Mouse (Mus musculus) spleen, postnatal 10 days (tissue): ENCODE data around the gene Atpif1.
"Not testable (repeated sequence)": the region's sequence is repeated elsewhere in the genome, so short reads cannot be mapped to it uniquely, and the experiment has no call there.

ENCODE experiments used
- DNase-seq, 2 experiments: peaks; one replicate each; pipeline ENCODE4 v3.0.0; 2021 to 2022; ENCODE audit warnings: low spot score in 2 of 2

The Atpif1 gene

GRCm38 (mm10) chr4:132491748-132492147, 41.7 kb downstream of the Atpif1 start:
- DNase-seq, result no peak

GRCm38 (mm10) chr4:132491057-132491456, 42.4 kb downstream of the Atpif1 start:
- no peak for DNase-seq

GRCm38 (mm10) chr4:132490273-132491010, 43.0 kb downstream of the Atpif1 start:
- no peak for DNase-seq

GRCm38 (mm10) chr4:132488976-132489375, 44.5 kb downstream of the Atpif1 start:
- no peak for DNase-seq

DNA sequence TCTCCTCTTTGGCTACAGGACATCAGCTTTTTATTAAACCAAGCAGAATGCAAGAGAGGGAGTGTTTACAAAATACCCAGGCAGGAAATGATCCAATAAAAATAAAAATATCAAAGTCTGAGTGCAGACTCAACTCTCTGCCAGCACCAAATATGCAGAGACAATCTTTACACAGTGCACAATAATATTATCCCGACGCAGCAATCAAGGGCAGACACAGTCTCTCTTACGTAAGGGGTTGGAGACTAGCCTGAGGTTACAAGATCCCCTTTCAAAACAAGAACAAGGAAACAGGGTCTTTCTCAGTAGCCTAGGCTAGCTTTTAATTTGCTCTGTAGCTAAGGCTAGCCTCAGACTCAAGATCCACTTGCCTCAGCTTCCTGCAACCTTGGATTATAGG, 44.9 kb downstream of the Atpif1 start:
- no peak for DNase-seq

DNA sequence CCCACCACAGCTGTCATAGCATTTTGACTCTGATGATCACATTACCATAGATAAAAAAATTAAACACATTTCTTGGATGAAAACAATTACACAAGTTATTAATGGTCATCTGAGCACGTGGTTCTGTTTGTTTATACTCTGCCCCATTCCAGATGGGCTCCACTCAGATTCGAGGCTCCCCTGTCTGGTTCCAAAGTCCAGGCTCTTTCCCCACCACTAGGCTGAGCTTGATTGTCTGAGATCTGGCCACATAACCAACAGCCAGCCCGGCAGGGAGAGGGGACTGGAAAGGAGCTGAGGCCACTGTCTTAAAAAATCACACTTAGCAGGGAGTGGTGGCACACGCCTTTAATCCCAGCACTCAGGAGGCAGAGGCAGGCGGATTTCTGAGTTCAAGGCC, 48.6 kb downstream of the Atpif1 start:
- DNase-seq, result no peak

DNA sequence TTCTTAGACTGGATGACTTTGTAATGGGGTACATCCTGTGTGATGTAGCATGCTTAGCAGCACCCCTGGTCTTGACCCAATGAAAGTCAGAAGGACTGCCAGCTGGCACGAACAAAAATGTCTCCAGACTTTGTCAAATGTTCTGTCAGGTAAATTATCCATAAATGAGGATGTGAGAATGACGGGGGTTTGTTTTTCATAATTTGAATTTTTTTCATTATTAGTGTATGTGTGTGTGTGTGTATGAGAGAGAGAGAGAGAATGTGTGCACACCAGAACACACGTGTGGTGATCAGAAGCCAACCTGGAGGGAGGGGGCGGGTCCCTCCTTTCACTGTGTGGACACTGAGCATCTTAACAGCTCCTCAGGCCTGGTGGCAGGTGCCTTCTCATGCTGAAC, 49.2 kb downstream of the Atpif1 start:
- no peak for DNase-seq

DNA sequence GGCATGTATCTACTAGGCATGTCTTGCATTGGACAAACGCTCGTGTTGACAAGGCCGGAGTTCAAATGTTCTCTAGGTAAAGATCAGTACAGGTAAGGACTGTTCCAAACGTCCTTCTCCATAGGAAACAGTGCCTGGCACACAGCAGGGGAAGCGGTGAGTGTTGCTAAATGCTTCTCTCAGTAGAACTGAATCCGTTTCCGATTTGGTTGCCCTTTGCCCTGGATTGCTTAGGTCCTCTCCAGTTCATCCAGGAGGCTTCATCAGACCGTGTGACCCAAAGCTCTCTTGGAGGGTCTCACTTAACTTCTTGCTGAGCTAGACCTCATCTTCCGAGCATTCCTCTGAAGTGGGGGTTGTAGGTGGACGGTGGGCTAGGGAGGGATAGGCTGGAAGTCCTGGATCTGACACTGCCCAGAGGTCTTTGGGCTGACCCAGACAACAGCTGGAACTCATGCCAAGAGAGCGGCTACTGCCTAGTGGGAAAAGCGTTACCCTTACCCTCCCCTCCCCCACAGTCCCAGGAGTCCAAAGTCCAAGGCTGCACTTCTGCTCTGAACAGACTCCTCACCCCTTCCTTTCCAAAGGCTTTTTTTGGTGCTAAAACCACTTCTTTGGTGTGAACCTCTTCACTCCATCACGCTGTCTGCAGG, 50.4 kb downstream of the Atpif1 start:
- no peak for DNase-seq

DNA sequence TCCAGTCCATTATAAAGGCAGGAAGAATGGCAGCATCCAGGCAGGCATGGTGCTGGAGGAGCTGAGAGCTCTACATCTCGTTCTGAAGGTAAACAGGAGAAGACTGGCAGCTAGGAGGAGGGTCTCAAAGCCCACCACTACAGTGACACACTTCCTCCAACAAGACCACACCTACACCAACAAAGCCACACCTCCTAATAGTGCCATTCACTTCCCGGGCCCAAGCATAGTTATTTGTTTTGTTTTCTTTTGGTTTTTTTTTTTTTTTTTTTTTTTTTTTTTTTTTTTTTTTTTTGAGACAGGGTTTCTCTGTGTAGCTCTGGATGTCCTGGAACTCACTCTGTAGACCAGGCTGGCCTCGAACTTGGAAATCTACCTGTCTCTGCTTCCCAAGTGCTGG, 51.4 kb downstream of the Atpif1 start:
- DNase-seq, result not testable (repeated sequence)
